Mouse (Mus musculus) urinary bladder, postnatal 10 days (tissue): ENCODE measurements around the gene Lmntd1.

Experiments used
- DNase-seq: peaks from one replicate; pipeline ENCODE4 v3.0.0; 2022; ENCODE audit warnings: low spot score

The Lmntd1 gene

DNA sequence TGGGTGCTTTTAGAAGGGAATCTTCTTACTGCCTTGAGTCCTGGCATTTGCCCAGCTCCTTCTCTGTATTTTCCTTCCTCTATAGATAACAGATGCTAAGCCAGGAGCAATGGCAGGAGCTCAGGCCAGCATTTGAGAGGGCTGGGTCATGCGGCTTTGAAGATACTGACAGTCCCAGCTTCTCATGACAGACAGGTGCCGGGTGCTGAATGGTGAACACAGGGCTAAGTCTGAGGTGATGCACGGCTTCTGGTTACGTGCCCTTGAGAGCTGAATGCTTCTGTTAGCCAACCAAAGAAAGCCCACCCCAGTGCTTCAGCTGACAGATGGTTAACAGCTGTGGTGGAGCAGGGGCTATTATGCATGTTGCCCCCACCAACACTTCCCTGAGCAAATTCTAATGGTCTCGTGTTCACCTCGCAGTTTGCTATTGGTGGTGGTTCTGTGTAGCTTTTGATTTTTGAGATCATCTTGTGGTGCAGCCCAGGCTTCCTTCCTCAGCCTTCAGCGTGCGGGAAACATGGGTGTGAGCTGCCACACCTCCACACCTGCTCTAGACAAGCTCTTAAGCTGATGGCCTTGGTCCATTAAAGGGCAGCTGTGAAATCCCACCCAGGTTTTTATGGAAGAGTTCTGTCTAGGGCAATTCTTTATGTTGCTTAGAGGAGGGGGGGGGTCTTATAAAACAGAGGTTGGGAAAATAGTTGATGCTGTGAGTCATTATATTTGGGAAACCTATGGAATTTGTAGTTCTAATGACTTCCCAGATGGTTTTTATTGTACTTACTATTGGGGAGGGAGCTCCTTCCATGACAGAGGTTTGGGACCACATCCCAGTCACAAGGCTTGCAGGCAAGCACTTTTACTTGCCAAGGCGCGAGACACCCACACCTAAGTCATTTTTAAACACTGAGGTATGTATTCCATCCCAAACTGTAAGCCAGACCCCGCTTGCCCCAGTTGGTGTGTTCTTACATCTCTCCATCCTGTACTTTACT is 181.1 kb downstream of the Lmntd1 start:
- DNase-seq, result no peak

DNA sequence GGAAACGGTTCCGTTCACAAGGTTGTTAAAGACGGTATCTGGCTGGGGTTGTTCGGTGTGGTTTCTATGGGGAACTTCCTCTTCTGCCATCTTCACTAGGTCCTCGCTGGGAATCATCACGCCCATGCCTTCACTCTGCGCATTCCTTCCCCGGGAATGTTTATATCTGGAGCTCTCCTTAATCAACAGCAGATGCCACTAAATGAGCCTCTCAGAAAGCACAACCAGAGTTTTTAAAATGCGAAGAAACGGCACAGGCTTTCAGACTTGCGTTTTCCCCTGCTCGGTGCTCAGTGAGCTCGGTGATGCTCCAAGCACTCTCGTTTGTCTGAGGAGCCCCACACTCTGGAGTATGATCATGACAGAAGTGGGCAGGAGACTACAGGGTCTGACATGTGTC is 182.4 kb downstream of the Lmntd1 start:
- no peak for DNase-seq

DNA sequence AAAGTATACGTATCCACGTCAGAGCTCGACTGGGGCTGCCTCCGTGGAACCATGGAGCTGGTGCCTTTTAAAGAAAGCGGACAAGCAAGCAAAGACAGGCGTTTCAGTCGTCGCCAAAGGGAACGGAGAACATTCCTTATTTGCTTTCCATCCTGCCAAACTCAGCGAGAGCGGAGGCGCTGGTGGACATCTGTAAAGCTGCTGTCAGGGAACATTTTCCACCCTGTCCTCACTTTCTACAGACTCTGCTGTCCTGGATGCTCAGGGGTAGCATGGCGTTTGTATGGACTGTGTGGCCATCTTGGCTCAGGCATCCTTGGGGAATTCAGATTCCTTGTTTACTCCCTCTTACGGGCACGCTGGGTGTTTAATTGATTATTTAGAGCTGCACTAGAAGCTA is 186.7 kb downstream of the Lmntd1 start:
- DNase-seq, result no peak

DNA sequence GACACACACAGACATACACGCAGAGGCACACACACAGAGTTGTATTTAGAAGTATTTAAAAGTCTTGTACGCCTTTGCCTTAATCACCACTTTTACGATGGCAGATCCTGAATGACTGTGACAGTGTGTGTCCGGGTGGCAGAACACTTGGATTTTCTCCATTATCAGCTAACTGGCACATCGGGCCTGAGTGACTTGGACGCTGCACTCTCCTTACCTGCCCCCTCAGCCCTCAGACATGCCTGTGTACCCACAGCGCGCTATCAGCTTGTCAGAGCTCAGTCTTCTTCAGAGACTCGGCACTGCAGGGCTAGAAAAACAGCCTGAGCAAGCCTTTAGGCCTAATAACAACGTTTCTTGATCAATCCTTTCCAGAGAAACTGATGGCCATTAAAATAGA is 187.6 kb downstream of the Lmntd1 start:
- no peak for DNase-seq

DNA sequence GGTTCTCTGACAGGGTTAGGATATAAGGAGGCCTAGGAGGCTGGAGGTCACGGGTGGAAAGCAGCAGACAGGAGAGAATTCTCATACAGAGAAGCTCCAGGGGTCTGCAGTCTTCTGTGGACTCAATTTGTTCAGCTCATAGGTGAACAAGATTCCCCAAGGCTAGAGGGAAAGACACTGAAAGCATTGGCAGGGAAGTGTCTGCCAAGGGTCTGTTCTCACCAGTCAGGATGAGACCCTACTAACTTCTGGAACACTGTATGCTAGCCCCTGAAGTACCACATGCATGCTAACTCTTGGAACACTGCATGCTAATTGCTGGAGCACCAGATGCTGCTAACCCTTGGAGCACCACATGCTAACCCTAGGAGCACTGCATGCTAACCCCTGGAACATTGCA is 190.0 kb downstream of the Lmntd1 start:
- DNase-seq, result no peak

DNA sequence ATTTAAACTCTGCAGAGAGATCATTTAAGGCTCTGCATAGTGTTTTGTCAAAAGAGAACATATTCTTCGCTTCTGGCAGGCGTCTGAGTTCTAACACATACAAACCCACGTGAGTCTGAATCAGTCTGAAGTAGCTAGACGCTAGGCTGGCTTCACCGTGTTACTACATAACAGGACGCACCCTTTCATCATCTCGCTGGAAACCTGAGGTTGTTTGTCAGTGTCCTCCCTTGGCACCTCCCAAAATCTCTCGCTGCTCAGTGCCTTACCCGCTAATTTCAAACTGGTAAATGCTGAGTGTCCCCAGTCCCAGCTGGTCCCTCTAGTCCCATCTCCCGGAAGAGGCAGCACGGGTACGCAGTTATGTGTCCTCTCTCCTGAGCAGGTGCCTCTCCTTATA is 190.6 kb downstream of the Lmntd1 start:
- no peak for DNase-seq

DNA sequence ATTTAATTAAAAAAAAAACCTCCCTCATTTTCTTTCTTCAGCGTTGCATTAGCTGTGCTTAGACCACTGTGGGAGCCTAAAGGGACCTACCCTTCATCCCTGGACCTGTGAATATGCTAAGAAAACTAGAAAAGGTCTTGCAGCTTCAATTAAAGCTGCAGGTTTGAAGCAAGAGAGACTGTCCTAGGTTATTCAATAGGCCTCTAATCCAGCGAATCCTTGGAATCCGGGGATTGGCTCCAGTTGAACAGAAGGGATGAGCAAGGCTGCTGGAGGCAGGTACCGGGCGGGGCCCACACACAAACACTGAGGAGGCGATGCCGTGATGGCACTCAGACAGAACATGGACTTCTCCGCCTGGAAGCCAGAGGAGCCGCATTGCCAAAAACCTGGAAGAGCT is 192.5 kb downstream of the Lmntd1 start:
- DNase-seq, result no peak

DNA sequence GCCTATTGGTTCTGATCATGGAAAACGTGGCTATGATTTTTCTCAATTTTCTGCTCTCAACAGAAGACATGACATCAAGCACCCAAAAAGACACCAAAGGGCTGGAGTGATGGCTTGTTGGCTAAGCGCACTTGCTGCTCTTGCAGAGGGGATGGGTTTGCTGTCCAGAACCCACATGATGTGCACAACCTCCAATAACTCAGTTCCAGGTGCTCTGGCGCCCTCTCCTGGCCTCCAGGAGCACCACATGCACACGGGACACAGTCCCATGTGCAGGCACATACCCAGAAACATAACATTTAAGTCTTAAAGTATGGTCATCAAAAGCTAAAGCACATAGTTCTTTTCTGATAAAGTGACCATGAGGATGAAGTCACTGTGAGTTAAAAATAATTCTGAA is 193.7 kb downstream of the Lmntd1 start:
- DNase-seq, result no peak

DNA sequence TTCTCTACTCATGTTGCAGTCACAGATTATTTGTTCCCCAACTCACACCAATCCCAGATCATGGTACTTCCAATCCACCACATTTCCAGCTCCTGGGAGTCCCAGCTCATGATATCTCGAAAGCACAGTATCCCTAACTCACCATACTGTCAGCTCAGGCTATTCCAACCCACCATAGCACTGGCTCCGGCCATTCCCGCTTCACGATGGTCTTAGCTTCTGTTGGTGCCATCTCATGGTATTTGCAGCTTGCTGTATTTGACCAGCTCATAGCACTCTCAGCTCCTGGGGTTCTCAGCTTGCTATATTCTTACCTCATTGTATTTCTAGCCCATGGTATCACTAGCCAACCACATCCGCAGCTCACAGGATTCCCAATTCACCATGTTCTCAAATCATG is 195.3 kb downstream of the Lmntd1 start:
- DNase-seq, result no peak

DNA sequence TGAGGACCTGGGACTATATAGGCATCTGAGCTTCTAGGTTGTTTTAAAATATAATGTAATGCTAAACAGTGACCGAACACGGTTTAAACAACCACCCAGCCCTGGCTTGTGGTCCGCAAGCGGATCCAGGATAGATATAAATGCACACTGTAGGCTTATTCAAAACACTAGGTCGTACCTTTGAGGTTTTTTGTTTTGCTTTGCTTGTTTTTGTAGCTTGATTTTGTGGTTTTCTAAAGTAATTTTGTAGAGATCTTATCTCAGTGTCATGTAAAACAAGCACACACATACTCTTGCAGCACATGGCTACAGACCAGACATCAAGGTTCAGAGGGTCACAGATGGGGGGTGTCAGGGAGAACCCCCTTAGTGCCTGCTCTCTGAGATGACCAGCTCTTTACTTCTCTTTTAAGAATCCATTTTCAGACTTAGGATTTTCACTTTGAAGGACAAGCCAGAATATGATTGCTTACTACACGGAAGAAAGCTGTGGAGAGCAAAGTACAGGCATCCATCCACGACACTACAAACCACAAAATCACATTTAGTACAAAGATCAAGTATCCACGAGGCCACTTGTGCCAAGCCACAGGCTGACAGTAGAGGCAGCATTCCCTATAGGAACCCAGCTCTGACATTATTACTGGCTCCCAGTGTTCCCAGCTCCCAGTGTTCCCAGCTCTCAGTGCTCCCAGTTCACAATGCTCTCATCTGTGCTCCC is 196.2 kb downstream of the Lmntd1 start:
- DNase-seq, result no peak

DNA sequence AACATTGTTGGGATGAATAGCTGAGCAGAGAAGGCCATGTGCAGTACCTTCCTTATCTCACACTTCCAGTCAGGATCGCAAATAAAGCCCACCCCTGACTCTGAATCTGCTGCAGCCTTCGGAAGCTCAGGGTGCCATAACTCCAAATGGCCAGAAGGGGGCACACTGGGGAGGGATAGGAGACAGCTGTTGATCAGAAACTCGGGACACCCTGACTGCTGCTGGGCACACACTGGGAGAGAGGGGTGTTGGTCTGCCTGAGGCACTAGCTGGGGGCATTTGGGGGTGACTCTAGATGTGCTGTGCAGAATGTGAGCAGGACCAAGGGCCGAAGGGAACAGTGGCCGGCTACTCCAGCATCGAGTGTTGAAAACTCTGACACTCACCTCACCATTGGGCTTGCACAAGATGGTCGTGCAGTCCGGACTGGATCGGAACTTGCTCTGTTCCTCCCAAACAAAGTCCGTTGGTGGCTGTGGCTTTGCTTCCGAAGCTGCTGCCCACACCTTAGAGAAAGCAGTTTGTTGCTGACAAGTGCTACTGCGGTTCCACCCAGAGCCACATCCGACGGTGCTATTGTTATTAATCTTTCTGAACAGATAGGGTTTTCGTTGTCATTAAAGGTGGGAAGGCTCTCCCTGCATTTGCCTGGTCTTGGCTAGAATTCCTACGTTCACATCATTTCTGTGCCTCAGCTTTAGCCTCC is 197.0 kb downstream of the Lmntd1 start:
- no peak for DNase-seq

DNA sequence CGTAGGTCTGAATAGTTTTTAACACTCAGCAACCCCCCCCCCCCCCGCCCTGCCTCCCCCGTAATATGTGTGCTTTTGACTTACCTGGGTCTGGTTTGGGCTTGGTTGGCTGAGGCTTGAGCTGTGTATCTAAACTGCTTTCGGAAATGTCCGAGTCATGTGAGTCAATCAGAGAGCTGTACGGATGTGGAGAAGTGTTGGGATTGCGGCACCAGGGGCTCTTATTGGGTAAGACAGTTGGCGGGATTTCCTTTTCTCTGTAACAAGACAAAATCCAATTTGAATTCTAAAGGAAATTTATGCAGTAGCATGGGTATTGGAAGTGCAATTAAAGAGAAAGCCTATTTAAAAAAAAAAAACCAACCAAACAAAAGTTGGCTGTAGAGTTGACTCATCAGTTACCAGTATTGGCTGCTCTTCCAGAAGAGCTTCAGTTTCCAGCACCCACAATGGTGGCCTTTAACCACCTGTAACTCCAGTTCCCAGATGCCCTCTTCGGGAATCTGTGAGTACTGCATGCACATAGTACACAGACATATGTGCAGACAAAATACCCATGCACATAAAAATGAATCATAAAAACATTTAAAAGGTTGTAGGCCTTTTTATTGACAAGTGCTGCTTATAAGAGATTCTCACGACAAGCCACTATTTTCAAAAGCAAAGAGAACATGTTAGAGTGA is 209.6 kb downstream of the Lmntd1 start:
- no peak for DNase-seq

DNA sequence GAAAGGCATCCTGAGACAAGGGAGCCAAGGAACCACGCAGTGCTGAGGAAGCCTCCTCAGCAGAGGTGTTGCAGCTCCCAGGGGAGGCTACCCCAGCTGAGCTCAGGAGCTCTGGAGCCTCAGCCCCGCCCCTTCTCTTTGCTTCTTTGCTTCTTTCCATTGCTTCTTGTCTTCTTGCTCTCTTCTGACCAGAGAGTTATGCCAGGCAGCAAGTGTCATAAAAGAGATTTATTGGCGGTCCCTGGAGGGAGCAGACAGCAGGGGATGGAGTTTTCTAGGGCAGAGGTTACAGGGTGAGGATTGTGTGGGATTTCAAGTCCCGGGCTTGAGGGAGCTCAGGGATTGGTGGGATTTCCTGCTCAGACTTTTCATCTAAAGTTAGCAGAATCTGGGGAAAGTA is 213.0 kb downstream of the Lmntd1 start:
- no peak for DNase-seq

DNA sequence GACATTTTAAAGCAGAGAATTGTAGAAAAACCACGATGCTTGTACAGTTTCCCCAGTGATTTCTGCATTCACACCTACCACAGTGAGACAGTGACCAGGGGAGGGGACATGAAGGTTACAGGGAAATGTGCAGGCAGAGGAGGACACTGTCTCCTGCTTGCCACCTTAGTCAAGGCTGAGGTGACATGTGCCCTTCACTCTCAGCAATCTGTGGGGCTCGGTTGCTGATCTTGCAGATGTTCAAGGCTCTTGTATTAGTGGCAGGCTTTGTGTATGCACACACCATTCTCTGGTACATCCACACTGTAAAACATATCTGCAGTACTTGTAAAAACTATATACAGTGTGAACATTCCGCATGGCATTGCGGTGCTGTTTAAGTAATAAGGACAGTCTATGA is 216.2 kb downstream of the Lmntd1 start:
- no peak for DNase-seq

DNA sequence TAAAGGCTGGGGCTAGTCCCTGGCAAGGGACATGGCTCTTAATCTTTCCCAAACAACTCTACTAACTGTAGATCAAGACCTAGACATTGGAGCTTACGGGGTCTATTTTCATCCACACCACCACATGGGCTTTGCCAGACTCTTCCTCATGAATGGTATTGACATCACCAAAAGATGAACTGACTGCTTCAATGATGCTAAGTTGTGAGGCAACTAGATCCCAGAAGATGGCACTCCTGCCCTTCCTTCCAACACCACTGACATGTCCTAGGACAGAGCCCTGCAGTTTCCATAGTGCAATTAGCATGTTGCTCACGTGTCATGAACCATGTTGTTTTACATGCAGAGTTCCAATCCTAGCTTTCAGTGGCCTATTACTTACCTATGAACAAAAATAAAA is 217.6 kb downstream of the Lmntd1 start:
- no peak for DNase-seq

DNA sequence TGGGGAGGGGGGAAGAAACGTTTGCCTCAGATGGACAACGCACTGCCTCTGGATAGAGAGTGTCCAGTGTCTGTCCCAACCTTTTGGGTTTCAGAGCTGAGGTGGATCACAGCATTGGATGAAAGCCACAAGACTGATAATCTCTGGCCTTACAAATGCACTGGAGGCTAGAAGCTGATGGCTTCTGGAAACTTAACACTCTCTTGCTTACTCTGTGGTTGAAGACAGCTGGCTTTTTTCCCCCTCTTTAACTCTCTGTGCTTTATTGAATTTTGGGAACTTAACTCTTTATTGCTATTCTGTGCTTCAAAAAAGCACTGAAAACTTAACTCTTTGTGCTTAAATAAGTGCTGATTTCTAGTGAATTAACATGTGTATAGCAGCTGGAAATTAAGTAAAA is 223.7 kb downstream of the Lmntd1 start:
- no peak for DNase-seq

DNA sequence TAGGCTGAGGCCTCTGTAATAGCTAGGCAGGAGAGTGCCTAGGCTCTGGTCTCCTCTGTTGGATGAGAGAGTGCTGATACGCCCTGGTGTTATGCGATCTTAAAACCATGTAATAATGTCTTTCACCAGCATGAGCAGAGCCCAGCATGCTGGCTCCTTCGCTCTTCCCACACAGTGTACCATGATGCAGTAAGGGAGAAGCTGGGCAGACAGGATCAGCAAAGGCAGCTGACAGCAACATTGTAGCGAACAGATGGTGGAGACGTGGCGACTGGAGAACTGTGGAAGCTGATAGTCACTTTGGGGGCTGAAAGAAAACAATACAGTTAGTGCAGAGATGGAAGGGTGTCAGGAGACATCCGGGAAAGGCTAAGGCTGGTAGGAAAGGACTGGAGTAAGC is 224.2 kb downstream of the Lmntd1 start:
- DNase-seq, result no peak

DNA sequence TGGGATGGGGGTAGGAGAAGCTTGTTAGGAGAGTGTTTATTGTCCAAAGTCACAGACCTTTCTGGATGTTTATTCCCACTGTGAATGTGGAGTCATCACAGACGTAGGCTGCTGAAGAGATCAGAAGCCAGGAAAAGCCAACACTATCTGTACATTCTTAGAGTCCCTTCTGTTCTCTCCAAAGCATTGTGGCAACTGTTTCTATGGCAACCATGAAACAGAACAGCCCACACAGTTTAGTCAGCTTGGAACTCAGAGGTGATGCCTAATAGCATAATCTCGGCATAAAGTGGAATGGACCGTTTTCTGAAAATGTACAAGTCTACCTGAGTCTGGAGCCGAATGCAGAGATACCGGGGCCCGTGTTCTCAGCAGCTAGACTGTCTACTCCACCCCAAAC is 226.7 kb downstream of the Lmntd1 start:
- no peak for DNase-seq

DNA sequence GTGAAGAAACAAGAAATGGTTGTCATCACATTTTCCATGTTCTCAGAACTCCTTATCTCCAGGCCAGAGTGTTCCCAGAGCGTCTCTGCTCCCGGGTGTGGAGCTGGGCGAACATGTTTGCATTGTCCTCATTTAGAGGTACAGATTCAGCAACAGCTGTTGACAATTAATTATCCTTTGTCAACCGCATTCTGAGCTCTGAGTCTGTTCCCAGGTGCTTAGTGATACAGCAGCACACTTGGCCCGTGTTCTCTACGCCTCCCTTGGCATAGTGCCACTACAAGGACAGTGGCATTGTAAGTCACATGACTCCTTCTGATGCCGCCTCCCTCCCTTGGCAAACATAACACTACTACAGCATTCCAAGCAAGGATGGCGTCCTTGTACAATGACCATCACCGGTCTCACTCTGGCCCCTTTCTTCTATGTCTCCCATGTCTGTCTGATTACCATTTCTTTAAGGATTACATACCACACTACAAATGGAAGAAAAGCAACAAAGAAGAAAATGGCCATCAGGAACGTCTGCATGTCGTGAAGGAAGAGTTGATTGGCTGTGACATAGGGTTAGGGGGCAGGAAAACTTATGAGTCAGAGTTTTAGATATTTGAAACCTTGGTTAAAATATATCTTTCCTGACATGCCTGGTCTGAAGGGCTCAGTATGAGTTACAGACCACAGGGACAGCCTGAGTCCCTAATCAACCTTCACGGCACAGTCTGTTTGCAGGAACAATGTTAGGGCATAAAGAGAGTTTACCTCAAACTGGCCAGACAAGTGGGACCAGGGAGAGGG is 231.3 kb downstream of the Lmntd1 start:
- DNase-seq, result no peak

DNA sequence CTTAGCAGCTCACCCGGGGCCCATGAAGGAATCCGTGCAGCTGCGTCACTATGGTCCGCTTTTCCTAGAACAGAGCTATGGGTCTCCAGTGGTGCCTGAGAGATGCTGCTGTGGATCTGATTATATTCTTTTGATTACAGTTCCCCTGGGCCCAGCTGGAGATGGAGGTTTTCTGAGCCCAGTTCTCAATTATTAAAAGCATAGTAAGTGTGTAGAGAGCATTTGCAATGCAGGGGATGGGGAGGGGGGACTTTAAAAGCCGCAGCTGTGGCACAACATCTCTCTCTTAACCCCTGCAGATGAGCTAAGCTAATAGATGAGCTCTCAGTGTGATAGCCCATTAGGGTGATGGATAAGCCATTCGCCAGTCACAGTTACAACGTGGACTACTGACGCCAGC is 233.2 kb downstream of the Lmntd1 start:
- DNase-seq, result no peak

DNA sequence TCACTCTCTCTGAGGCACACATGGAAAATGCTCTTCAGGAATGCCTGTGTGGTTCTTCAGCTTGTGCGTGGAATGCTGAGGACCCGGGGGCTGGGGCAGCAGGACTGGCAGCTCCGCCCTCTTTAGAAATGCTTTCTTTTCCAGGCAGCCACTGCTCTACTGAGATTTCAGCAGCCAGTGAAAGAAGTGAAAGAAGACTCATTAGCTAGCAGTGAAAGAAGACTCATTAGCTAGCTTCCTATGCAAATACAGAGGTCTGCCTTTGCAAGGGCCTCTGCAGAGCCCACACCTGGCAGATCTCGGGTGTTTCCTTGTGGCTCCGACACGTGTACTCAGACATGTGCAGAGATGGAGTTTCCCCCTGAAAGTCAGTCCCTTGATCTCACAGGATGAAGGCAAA is 234.9 kb downstream of the Lmntd1 start:
- no peak for DNase-seq
